Mouse (Mus musculus) testis, adult 2 months (tissue): ENCODE results near the gene Hoxa3.

ENCODE experiments used
- CTCF ChIP-seq: fragments of 200-500 bp; IDR thresholded peaks from 2 replicates; pipeline ENCODE4 v1.5.1; 2012; ENCODE audit warnings: low read depth, mild to moderate bottlenecking, inconsistent platforms, low read length, moderate library complexity; ENCODE audit not compliant: control insufficient read depth, insufficient read depth, insufficient replicate concordance
- POLR2A ChIP-seq: fragments of 200-500 bp; IDR thresholded peaks from 2 replicates; pipeline ENCODE4 v1.6.1; 2012; ENCODE audit warnings: low read depth, mild to moderate bottlenecking, inconsistent platforms, low read length, moderate library complexity; ENCODE audit not compliant: control insufficient read depth

GRCm38 (mm10) chr6:52171331-52171730 lies 41.8 kb downstream of the Hoxa3 start:
- TF ChIP-seq POLR2A (no peak), CTCF (no peak)
